Mouse (Mus musculus): ENCODE measurements around the gene Sema4c.
A peak's percentile ranks its signal among the peaks of the same experiment; 100 is the strongest.

GRCm38 (mm10) chr1:36535477-36536396, 22.4 kb downstream of the Sema4c start:
- TF ChIP-seq POLR2A (IDR thresholded peaks at IDR 0.05; ENCODE audit: insufficient read length, low read depth) (peak; percentile 63), E2F4 (IDR thresholded peaks at IDR 0.05; ENCODE audit: insufficient read depth) (no peak), MAX (IDR thresholded peaks at IDR 0.05; ENCODE audit: low read depth) (no peak), TCF12 (IDR thresholded peaks at IDR 0.05; ENCODE audit: insufficient read depth, poor library complexity, severe bottlenecking) (peak; percentile 20), MYOD1 (IDR thresholded peaks at IDR 0.05; ENCODE audit: control insufficient read depth in 1 of 3, insufficient read length in 2 of 3, low read depth in 2 of 3) (peak; percentile 42 to 93 (median 77)), MYOG (IDR thresholded peaks at IDR 0.05; ENCODE audit: control insufficient read depth in 1 of 3, insufficient read depth in 1 of 3, insufficient read length in 2 of 3, low read depth in 2 of 3) (peak in 2 of 3 experiments; percentile 42 to 88), USF1 (IDR thresholded peaks at IDR 0.05; ENCODE audit: low read depth) (no peak), CEBPB (IDR thresholded peaks at IDR 0.05; ENCODE audit: insufficient read depth, poor library complexity, severe bottlenecking) (no peak), TCF3 (IDR thresholded peaks at IDR 0.05; ENCODE audit: insufficient read length, low read depth) (no peak), REST (IDR thresholded peaks at IDR 0.05; ENCODE audit: insufficient read depth, insufficient read length) (no peak)

Data from myocyte (in vitro differentiated cells).